Mouse (Mus musculus) lung, adult 2 months (tissue): ENCODE results near the gene Foxi1.

Experiments used
- CTCF ChIP-seq: fragments of 200-500 bp; IDR thresholded peaks from 2 replicates; pipeline ENCODE4 v1.5.1; 2011; ENCODE audit warnings: mild to moderate bottlenecking, low read length, control low read depth; ENCODE audit not compliant: insufficient read depth
- POLR2A ChIP-seq: fragments of 200-500 bp; IDR thresholded peaks from 2 replicates; pipeline ENCODE4 v1.6.1; 2011; ENCODE audit warnings: low read depth, mild to moderate bottlenecking, control low read depth, low read length, borderline replicate concordance; ENCODE audit errors: extremely low read depth

DNA sequence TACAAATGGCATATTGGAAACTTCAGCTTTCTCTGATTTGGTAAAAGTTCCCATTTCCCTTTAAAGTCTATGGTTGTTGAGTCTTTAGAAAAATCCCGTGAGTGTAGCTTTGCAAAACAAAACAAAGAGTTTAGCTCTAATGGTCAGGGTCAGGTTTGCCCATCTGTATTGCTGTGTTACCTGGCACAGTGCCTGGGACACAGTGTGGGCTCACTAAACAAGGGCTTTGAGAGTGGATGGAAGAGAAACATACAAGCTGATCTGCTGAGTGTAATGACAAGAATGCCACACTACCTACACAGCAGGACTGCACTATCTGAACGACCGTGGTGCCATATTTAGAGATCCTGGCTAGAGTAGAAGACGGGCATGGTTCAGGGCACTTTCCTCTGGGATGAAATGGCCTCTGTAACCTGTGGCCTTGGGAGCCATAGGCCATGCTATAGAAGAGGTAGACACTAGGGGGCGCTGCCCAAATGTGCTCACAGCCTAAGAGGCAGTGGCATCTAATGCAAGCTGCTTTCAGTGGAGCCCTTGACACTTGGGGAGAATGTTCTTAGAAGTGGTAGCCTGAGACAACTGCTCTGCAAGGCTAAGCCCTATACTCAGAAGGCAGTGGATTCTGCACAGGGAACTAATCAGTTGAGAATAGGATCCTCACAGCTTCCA is 28.3 kb upstream of the Foxi1 start:
- TF ChIP-seq POLR2A (no peak), CTCF (peak; percentile 43)
